Mouse (Mus musculus) thymus, postnatal 36 days (tissue): Measurements from ENCODE around the gene Ppp1r3g.
"Not testable (repeated sequence)": the region's sequence is repeated elsewhere in the genome, so short reads cannot be mapped to it uniquely, and the experiment has no call there.

Source experiments
- DNase-seq, 2 experiments: peaks; one replicate each; pipeline ENCODE4 v3.0.0; 2022; ENCODE audit warnings: mixed read lengths in 2 of 2

Ppp1r3g gene

DNA sequence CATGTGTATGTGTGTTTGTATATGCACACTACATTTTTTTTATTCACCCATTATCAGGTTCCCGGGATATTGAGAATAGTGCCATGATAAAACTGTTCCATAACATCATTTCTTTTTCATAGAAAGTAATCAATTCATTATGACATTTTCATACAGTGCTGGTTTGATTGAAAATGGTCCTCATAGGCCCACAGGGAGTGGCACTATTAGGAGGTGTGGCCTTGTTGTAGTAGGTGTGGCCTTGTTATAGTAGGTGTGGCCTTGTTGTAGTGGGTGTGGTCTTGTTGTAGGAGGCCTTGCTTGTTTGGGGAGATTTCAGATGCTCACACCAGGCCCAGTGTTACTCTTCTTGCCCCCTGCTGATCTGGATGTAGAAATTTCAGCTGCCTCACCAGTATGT is at the start of gene Ppp1r3g:
Ppp1r3g (plus strand) TSS at position 301 of the 400 bp plus-strand sequence.
- no peak for DNase-seq

GRCm38 (mm10) chr13:35911476-35911875 is 47.2 kb upstream of the Ppp1r3g start:
- no peak for DNase-seq

- no peak for DNase-seq
These were observed 20.6 kb upstream of the Ppp1r3g start for GRCm38 (mm10) chr13:35937991-35938390.

DNA sequence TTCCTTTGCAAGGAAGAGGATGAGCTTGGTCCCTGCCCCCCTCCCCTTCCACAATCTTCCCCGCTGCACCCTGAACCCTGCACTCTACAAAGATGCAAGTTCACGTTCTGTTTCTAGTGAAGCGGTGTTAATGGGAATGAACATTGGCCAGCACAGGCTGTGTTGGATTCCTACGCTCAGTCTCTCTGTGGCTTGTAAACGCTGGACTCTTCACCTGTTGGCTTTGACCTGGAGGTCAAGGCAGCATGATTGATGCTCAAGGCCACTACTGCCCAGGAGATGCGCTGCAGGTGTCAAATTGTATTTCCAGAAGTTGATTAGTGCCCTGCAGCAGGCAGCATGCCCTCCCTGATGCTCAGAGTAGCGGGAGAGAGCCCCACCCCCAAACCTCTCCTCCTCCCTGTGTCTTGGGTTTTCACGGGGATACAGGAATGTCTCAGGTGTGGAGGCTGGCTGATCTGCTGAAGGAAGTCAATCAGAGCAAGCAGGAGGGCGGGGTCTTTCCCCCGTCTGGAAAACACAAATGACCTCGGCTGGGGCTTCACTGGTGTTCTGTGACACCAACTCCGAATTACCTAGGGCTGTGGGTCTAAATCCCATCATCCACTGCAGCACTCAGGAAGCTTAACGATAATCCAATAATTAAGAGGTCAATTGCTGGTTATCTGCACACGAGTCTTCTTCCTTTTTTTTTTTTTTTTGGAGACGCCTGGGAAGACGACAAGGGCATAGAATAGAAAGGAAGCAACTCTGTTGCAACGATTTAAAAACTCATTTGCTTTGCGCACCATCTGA is 18.6 kb upstream of the Ppp1r3g start:
- DNase-seq, result no peak

DNA sequence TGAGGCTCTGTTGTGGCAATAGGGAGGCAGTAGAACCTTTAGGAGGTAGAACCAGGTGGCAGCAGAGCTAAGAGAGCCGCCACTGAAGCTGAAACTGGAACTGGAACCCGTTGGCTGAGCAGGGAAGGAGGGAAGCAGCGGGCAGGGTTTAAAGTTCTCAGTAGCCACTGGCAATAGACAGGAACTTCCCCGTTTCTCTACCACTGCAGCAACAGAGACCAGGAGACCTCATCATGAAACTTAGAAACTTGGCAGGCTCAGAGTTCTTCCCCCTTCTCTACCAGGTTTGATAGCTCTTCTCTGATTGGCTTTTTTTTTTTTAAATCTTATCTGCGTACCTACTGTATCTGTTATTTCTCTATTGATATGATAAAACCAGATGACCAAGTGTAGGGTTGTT is 17.7 kb upstream of the Ppp1r3g start:
- DNase-seq, result no peak

DNA sequence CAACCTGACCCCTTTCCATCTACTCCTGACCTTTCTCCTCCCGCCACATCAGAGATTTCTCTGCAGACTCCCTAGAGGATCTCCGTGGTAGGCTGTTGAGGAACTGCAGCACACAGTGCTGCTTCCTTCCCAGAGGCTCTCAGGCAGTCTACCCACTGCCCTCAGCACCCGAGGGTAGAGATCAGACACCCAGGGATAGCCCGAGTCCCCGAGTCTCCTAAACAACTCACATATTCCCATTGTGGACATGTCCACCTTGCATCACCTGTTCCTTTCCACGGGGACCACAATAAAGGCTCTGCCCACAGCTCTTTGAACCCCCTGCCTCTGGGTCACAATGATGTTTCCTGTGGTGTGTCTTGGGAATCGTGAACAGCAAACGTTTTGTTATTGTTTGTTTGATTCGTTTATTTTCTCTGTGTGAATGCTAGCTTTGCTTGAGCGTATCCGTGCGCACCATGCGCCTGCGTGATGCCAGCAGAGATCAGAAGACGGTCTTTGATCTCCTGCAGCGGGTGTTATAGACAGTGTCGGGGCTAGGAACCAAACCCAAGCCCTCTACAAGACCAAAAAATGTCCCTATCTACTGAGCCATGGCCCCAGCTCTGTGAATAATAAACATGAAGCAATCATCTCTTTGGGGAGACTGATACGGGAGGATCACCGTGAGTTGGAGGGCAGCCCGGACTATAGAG is 11.8 kb upstream of the Ppp1r3g start:
- no peak for DNase-seq

DNA sequence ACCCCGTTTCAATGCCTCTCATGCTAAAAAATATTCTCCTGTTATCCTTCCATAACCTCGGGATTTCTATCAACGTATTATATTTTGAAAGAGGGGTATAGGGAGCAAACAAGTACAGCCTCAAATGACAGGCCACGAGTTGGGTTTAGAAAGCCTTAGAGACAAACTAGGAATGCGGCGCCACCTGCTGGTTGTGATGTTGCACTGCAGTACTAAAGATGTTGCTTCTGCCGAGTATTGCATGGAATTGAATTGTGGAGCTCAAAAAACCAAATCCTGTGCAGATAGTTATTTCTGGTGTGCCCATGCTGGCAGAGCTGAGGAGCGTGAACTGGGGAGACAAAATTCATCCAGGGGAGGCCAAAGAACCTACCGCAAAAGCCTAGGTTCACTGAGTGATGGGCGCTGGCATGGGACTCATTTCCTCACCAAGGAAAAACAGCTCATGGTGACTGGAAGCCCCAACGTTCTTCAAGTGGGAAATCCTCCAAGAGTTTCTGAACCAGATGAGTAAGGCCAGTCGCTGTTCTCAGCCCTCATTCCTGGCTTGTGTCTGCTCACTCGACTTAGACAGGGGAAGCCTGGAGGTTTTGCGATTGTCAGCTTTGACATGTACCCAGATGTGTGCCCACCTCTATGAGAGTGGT is 11.2 kb upstream of the Ppp1r3g start:
- peak; percentile 41 to 56 for DNase-seq

DNA sequence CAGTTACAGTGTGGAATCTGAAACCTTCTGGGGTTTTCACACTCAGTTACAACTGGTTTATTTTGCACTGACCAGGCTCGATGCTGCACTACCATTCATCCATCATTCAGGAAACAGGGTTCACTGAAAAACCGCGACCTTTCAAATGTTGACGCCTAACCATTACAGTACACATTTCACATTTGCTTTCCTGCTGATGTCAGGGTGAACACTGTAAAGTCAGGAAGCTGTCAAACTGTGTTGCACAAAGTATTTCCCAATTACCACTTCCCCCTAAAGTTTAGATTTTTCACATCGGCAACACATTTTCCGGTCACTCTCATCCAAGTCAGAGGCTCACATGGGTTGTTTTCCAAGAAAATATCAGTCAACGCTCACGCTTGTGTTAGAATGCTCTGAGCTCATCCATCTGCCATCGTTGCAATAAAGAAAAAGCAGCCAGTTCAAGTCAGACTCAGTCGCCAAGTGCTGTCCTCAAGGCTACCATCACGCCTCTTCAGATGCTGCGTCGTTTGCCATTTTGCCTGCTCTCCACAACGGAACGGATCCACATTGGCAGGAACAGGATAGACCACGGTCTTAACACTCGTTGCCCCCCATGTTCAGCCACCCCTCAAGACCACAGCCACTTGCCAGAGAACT is 8.7 kb upstream of the Ppp1r3g start:
- no peak for DNase-seq

- DNase-seq, result no peak
These were observed 890 bp downstream of the Ppp1r3g start for GRCm38 (mm10) chr13:35959391-35960067.

DNA sequence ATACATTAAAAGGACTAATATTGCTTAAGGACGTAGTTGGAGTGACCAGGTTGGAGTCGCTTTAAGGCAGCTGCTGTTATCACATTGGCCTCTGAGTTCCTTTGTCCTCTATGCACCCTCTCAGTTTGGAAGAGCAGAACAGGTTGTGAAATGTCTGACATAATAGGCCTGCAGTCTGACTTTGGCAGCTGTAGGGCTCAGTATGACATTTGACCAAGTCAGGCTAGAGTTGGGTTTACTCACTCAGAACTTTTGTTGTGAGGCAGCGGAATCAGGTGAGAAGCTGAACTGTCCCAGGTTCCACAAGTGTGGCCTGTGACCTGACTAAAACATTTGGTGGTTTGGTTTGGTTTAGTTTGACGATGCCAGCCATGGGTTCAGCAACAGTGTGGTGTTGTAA is 4.9 kb downstream of the Ppp1r3g start:
- no peak for DNase-seq

DNA sequence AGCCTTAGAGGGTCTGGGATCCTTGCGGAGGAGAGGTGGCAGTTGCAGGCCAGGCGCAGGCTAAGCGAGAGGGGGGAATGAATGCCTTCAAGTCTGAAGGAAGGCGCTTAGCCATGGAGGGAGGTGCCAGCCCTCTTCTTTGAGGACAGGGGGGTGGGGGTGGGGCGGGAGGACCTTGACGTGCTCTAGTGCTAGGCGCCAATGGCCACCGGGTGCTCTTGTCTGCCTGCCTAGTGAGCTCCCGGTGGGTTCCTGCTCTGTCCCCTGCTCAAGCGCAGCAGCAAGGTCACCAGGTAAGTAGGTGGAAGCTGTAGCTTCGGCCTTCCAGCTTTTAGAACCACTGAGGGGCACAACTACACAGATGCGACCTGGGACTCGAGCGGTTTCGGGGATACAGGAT is 9.1 kb downstream of the Ppp1r3g start:
- no peak for DNase-seq

DNA sequence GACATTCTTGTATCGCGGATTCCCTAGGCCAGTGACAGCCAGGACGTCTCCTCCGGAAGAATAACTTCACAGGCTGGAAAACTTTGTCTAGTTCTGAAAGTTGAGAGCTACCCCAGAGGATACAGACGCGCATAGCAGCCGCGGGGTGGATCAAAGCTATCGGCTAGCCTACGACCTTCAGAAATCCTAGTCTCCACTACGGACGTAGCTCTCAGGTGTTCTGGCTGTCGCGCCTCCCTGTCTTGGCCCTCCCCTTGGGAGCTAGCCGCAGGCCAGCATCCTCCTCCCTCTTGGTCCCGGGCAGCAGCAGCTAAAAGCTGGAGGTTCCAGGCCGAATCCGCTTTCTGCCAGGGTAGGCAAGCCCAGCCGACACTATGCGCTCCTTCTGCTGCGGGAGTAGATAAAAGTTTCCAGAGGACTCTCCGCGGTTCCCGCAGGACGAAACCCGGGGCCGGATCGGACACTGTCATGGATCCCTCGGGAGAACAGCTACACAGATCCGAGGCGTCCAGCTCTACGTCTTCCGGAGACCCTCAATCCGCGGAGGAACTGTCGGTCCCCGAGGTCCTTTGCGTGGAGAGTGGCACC is 9.6 kb downstream of the Ppp1r3g start:
- DNase-seq, result no peak

GRCm38 (mm10) chr13:35968719-35969430 is 10.2 kb downstream of the Ppp1r3g start:
- DNase-seq, result no peak

GRCm38 (mm10) chr13:35969431-35969721 is 10.7 kb downstream of the Ppp1r3g start:
- DNase-seq, result no peak

DNA sequence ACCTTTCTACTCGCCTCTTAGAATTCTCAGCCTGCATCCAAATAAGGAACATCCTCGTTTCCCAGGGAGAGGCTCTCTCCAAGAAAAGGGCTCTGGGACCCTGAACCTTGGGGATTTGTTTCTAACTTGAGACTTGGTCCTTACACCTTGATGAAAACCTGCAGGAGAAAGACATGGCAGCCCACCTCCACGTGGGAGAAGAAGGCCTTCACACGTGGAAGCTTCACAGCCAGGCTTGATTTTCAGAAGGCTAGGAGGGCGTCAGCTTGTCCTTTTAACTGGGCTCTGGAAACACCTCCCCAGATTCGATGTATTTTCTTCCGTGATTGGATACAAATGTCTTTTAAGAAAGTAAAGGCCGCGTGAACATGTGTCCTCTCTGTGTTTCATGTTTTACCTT is 11.2 kb downstream of the Ppp1r3g start:
- DNase-seq, result no peak

DNA sequence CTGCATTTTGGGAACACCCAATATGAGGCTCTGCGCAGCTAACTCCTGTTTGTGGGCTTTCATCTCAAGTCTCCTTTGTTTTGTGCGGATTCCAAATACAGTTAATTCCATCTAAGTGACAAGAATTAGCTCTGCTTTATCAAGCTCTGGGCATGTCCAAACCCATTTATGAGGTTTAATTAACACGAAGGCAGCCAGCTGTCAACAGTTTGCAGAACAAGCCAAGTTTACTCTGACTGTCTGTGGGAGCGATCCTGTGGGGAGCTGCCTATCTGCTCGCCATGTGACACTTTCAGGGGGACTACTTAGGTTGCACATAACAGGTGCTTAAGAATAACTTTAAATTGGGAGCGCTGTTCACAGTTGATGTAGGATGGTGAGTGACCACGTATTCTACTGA is 18.3 kb downstream of the Ppp1r3g start:
- no peak for DNase-seq

DNA sequence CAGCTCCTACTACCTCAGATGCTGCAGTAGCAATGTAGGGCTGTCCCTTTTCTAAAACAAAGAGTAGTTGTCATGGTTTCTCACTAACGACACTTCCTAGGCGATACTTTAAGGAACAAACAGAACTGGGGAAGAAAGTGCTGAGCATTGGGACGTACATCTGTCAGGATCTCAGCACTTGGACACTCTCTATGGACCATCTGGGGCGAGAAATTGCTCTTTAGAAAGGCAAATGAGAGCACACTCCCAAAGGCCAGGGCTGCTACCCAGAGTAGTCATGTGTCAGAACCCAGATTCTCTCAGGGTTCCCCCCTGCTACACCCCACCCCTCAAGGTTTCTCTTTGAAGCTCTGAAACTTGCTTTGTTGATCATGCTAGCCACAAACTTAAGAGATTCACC is 21.8 kb downstream of the Ppp1r3g start:
- DNase-seq, result no peak

- DNase-seq, result no peak
These were observed 24.3 kb downstream of the Ppp1r3g start for GRCm38 (mm10) chr13:35982985-35983384.

GRCm38 (mm10) chr13:35989329-35989728 is 30.7 kb downstream of the Ppp1r3g start:
- DNase-seq, result no peak

DNA sequence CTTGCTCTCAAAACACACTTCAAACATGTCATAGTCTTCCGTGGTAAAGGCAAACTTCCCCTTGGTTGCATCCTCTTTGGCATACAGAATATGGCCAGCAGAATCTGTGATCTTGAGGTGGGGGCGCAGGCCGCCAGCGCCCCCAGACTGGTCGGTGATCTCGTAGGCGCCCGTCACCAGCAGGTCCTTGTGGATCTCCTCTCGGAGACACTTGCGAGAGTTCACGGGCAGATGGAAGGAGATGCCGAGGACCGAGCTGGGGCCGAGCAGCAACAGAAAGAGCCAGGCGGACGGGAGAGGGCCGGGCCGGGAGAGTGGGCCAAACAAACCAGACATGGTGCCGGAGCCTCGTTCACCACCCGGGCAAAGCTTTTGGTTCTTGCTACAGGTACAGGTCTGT is 32.5 kb downstream of the Ppp1r3g start:
- DNase-seq, result not testable (repeated sequence)

- DNase-seq, result no peak
These were observed 35.4 kb downstream of the Ppp1r3g start for GRCm38 (mm10) chr13:35994067-35994466.

DNA sequence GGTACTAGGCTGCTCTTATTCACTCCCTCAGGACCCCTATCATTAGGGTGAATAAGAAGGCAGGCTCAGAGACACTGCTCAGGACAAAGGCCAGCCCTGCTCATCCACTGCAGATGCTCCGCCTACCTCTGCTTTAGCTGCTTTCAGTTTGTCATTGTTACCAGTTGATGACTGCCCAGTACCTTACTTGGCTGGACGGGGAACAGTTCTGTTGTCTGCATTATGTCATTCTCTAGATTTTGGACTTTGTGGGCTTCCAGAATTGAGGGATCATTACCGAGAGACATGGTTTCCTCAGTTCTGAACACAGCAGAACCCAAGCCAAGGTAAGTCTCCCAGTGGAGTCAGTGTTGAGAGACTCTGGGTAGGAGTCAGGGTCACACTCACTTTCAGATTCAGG is 36.6 kb downstream of the Ppp1r3g start:
- no peak for DNase-seq
